Mouse (Mus musculus): ENCODE measurements around the gene Bcl10.

DNA sequence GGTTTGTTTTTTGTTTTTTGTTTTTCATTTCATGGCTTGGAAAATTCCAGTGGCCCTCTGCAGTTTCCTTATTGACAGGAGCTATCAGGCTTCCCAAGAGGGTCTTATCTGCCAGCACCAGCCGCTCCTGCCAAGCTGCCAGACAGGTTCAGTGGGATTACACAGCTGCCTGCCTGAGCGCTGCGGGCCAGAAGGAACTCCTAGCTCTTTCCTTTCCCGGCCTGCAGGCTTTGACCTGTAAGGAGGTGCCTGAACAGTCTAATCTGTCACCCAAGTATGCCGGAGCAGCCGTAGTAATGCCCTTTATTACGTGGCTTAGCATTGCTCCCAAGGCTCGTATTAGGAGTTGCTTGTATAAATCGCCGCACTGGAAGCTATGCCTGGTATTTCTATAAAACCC lies 41.9 kb downstream of the Bcl10 start:
- TF ChIP-seq CTCF (IDR thresholded peaks at IDR 0.05; ENCODE audit: borderline replicate concordance, insufficient read depth, low read length), result no peak
- no peak for TF ChIP-seq POLR2A (IDR thresholded peaks at IDR 0.05; ENCODE audit: low read depth, low read length)
